Mouse (Mus musculus) spleen, adult 2 months (tissue): Measurements from ENCODE around the gene Gpr45. TPM values are rescaled to one million over a fixed set of nuclear protein-coding genes. Genes with fewer than 3 reads are reported as not detected.

ENCODE experiments used
- DNase-seq, 2 experiments: peaks; one replicate each; pipeline versions ENCODE4 v3.0.0 to v3.0.0-alpha.2; 2012 to 2021; ENCODE audit warnings: low spot score in 2 of 2, low read depth in 1 of 2
- H3K27ac ChIP-seq: fragments of 200-500 bp; 2 replicates; pipeline ENCODE4 v1.5.1; 2012; ENCODE audit warnings: low read length, inconsistent platforms; ENCODE audit not compliant: insufficient read depth
- H3K27me3 ChIP-seq: fragments of 200-500 bp; 2 replicates; pipeline ENCODE4 v1.6.1; 2012; ENCODE audit warnings: mild to moderate bottlenecking, moderate library complexity, low read length, inconsistent platforms; ENCODE audit not compliant: control insufficient read depth, insufficient read depth
- H3K36me3 ChIP-seq: fragments of 200-500 bp; 2 replicates; pipeline ENCODE4 v1.6.1; 2012; ENCODE audit warnings: mild to moderate bottlenecking, low read length, inconsistent platforms; ENCODE audit not compliant: control insufficient read depth, insufficient read depth
- H3K4me1 ChIP-seq: fragments of 200-500 bp; 2 replicates; pipeline ENCODE4 v1.6.1; 2011; ENCODE audit warnings: inconsistent platforms; ENCODE audit not compliant: control insufficient read depth, insufficient read depth, insufficient read length
- H3K4me3 ChIP-seq: fragments of 200-500 bp; 2 replicates; pipeline ENCODE4 v1.5.1; 2011; ENCODE audit warnings: mild to moderate bottlenecking, inconsistent platforms; ENCODE audit not compliant: insufficient read depth, insufficient read length; ENCODE audit errors: extremely low read depth
- CTCF ChIP-seq: fragments of 200-500 bp; IDR thresholded peaks from 2 replicates; pipeline ENCODE4 v1.5.1; 2011; ENCODE audit warnings: mild to moderate bottlenecking, inconsistent platforms; ENCODE audit not compliant: insufficient read depth, insufficient read length, insufficient replicate concordance; ENCODE audit errors: extremely low read depth
- POLR2A ChIP-seq: fragments of 200-500 bp; IDR thresholded peaks from 2 replicates; pipeline ENCODE4 v1.6.1; 2011; ENCODE audit warnings: low read depth, low read length, inconsistent platforms
- WGBS: fragments of 180-500 bp; shearing (Covaris S2); methylation state at CpG from one replicate; pipeline ENCODE4 v1.1.7; 2018; 5-methylcytosine and 5-hydroxymethylcytosine counted together
- polyA plus RNA-seq: library from polyadenylated mRNA; depleted of rRNA; stranded (reverse); fragments of >200 nt; gene quantifications from 2 replicates; pipeline ENCODE4 v1.2.3, GENCODE M21; 2012

Gpr45 gene
- polyA plus RNA-seq, 1 experiment = 0.29 TPM

DNA sequence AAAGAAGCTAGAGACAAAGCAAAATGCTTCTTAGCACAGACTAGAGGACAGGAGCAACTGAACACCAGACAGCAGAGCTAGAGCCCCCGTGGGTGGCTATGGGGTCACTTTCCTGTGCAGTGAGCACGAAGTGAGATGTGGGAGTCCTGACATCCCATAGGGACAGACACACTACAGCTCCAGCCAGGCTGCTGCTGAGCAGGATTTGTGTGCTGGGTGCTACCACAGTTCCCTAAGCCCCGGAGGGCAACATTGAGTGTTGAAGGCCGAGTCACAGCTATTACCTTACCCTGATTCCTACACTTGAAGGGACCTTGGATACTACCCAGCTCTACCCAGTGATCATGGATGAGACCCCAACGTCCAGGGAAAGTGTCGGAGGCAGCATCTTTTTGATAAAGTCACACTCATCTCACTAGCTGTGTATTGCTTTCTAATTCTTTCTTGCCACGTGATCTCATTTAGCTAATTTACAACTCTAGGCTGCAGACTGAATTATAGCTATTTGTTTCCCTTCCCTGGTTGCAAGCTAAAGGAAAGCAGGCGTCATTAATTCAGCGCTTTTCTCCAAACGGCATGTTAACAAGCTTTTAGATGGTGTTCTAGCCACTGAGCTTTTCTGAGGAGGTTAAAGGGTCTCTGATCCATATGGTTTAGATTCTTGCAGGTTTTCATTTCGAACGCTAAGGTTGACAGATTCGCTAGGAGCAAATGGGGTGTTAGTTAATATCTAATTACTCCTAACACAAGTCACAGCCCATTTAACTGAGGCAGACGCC, 92.7 kb downstream of the Gpr45 start:
- no peak for DNase-seq
- Histone ChIP-seq H3K4me1 (no peaks in the 10 kb centered on the region), H3K27ac (no peak overlapping the region), H3K27me3 (no peaks in the 10 kb centered on the region), H3K36me3 (peaks cover 8% of the 10 kb centered on the region), H3K4me3 (no peak overlapping the region)
- no peak for TF ChIP-seq CTCF
- no peak for TF ChIP-seq POLR2A
- WGBS = 79% methylated on average over 14 of the region's 14 CpGs

DNA sequence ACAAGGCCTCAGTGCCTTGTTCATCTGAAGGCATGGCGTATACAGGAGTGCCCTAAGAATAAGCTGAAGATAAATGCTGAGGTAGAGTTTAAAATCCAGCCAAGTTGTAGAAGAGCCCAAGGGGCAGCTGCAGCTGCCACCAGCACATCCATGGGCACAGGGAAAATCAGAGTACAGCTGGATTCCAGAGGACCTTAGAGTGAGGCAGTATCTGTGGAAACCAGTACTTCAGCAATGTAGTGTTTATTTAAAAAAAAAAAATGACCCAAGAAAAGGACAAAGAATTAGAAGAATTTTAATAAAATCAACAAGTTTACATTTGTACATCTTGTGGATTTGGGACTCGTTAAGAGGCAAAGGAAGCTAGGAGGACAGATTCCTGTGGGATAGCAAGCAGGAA, 94.3 kb downstream of the Gpr45 start:
- no peak for DNase-seq
- H3K36me3 ChIP-seq = peaks cover 19% of the 10 kb centered on the region
- H3K4me1 ChIP-seq = no peaks in the 10 kb centered on the region
- no peak overlapping the region for H3K27ac ChIP-seq
- no peaks in the 10 kb centered on the region for H3K27me3 ChIP-seq
- TF ChIP-seq POLR2A (no peak), CTCF (no peak)
- H3K4me3 ChIP-seq = no peak overlapping the region
- WGBS = 95% methylated on average over 2 of the region's 2 CpGs

DNA sequence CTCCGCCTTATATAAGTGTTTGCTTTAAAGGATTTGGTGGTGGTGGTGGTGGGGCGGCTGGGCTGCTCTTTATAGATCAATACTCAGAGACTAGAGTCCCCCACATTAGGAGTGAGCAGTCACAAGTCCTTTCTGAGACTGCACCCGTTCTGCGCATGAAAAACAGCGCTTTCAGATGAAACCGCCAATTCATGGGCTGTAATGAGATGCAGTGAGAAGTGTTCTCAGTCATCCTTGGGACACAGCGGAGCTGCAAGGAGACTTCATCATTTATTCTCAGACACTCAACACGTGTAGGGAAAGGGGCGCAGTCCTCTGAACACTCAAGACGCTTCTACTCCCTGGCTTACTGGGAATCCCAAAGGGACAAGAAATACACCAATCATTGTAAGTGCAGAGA, 95.1 kb downstream of the Gpr45 start:
- no peak for TF ChIP-seq POLR2A
- TF ChIP-seq CTCF = no peak
- no peaks in the 10 kb centered on the region for H3K27me3 ChIP-seq
- H3K4me1 ChIP-seq = no peaks in the 10 kb centered on the region
- WGBS = 94% methylated on average over 10 of the region's 10 CpGs
- no peak for DNase-seq
- H3K27ac ChIP-seq = no peak overlapping the region
- H3K36me3 ChIP-seq = peaks cover 21% of the 10 kb centered on the region
- H3K4me3 ChIP-seq = no peak overlapping the region

DNA sequence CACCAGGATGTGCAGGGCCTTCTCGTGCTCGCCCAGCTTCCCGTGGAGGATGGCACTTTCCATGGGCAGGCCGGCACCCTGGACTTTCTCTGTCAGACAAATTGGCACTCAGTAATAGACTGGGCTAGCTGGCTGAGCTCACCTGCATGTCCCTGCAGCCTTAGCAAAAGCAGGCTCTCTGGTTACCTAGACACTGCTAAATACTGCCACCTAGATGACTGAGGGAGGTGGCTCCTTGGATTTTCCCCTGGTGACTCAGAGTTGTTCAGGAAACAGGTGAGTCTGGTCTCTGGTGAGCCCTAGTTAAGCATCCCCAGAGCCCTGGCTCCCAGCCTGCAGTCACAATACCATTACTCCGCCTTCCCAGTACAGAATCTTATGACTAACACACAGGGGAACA, 99.2 kb downstream of the Gpr45 start:
- WGBS = 93% methylated on average over 5 of the region's 5 CpGs
- peaks cover 40% of the 10 kb centered on the region for H3K36me3 ChIP-seq
- TF ChIP-seq CTCF (no peak), POLR2A (no peak)
- H3K4me1 ChIP-seq = no peaks in the 10 kb centered on the region
- H3K27me3 ChIP-seq = no peaks in the 10 kb centered on the region
- H3K27ac ChIP-seq = no peak overlapping the region
- no peak for DNase-seq
- H3K4me3 ChIP-seq = no peak overlapping the region

DNA sequence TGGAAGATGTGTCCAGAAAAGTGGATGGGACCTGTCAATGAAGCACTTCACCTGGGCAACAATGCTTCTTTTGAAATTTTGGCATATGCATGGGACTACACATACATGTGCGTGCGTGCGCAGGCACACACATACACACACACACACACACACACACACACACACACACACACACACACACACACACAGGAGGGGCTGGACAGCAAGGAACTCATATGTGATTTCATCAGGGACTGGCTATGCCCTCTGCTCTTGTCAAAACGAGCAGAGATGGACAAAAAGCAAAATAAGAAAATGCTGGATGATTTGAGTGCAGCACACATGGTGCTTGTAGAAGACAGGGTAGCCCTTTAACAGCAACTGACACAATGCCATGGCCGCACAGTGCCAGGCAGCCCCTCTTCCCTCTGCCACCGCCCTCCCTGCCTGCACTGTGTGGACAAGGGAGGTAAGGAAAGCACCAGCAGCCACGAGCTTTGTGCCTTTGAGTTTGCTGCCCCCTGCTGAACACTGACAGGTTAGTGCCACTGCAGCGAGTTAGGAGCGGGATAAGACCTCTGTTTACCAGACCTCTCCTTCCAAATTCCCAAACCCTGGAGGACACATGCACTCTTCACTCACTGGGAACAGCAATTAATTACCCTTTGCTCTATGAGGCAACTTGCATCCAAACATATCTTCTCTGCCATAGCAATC, 113.1 kb downstream of the Gpr45 start:
- no peak overlapping the region for H3K27ac ChIP-seq
- no peaks in the 10 kb centered on the region for H3K4me1 ChIP-seq
- H3K27me3 ChIP-seq = no peaks in the 10 kb centered on the region
- peak in 1 of 2 experiments; percentile 18 for DNase-seq
- H3K4me3 ChIP-seq = no peak overlapping the region
- TF ChIP-seq CTCF = peak; percentile 41; the same call in 1 of the 2 replicates
- TF ChIP-seq POLR2A = no peak
- peaks cover 7% of the 10 kb centered on the region for H3K36me3 ChIP-seq
- WGBS = 75% methylated on average over 9 of the region's 9 CpGs

DNA sequence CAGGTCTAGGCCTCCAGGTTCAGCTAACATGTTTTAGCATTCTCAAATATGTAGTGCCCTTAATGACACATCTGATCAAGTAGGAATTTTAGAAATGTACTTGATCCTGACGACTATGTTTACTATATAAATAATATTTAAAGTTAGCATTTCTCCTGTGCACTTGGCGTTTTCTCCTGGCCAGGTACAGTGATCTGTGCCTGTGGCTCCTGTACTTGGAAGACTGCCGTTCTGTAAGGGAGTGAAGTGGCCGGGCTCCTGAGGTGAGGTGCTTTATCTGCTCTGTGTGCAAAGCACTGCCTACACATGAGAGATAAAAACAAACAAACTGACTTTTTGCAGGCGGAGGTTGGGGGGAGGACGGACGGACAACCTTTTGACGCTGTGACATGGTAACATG, 113.9 kb downstream of the Gpr45 start:
- no peak for DNase-seq
- no peak overlapping the region for H3K27ac ChIP-seq
- TF ChIP-seq POLR2A (no peak), CTCF (no peak)
- H3K4me3 ChIP-seq = no peak overlapping the region
- 93% methylated on average over 8 of the region's 8 CpGs for WGBS
- peaks cover 7% of the 10 kb centered on the region for H3K36me3 ChIP-seq
- no peaks in the 10 kb centered on the region for H3K27me3 ChIP-seq
- no peaks in the 10 kb centered on the region for H3K4me1 ChIP-seq

DNA sequence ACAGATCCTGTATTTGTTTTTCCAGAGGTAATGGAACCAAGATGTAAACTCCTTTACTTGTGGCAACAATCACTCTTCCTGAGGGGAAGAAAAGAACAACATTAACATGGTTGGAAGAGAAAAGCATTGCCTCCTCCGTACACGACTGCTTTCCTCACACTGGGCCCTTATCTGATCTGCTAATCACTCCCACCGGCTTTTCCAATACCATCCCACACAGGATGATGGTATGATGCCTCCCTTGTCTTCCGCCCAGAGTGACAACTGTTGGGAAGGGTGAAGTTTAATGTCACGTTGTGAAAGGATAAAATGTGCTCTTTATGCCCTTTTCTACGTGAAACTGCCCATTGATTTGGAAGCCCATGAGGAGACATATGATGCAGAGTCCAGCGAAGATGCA, 114.9 kb downstream of the Gpr45 start:
- 91% methylated on average over 7 of the region's 7 CpGs for WGBS
- no peak overlapping the region for H3K4me3 ChIP-seq
- H3K27me3 ChIP-seq = no peaks in the 10 kb centered on the region
- H3K4me1 ChIP-seq = no peaks in the 10 kb centered on the region
- no peak overlapping the region for H3K27ac ChIP-seq
- no peak for DNase-seq
- H3K36me3 ChIP-seq = peaks cover 7% of the 10 kb centered on the region
- TF ChIP-seq CTCF = no peak
- TF ChIP-seq POLR2A = no peak
